Mouse (Mus musculus) midbrain, embryonic 15.5 days (tissue): ENCODE measurements around the gene Paxx. TPM values are rescaled to one million over a fixed set of nuclear protein-coding genes. Genes with fewer than 3 reads are reported as not detected.
"Not testable (repeated sequence)": the region's sequence is repeated elsewhere in the genome, so short reads cannot be mapped to it uniquely, and the experiment has no call there.

Source experiments
- ATAC-seq: fragments of 200-750 bp; cut with Nextera tagmentation; replicated peaks from 2 replicates; pipeline ENCODE4 v1.8.0; 2017; ENCODE audit warnings: moderate TSS enrichment
- H3K27ac ChIP-seq: fragments of 300-500 bp; sonication (generic); 2 replicates; pipeline ENCODE4 v1.5.1; 2015; ENCODE audit warnings: mild to moderate bottlenecking, inconsistent platforms
- H3K27me3 ChIP-seq: fragments of 300-500 bp; sonication (generic); replicated peaks from 2 replicates; pipeline ENCODE4 v1.6.1; 2015; ENCODE audit warnings: inconsistent platforms
- H3K36me3 ChIP-seq: fragments of 300-500 bp; sonication (generic); replicated peaks from 2 replicates; pipeline ENCODE4 v1.6.1; 2015; ENCODE audit warnings: inconsistent platforms
- H3K4me1 ChIP-seq: fragments of 300-500 bp; sonication (generic); 2 replicates; pipeline ENCODE4 v1.6.1; 2015; ENCODE audit warnings: inconsistent platforms
- H3K4me2 ChIP-seq: fragments of 300-500 bp; sonication (generic); 2 replicates; pipeline ENCODE4 v1.6.1; 2015; ENCODE audit warnings: inconsistent platforms, mild to moderate bottlenecking, moderate library complexity
- H3K4me3 ChIP-seq: fragments of 300-500 bp; sonication (generic); 2 replicates; pipeline ENCODE4 v1.5.1; 2015; ENCODE audit warnings: mild to moderate bottlenecking, inconsistent platforms
- H3K9ac ChIP-seq: fragments of 300-500 bp; sonication (generic); 2 replicates; pipeline ENCODE4 v1.6.1; 2015; ENCODE audit warnings: mild to moderate bottlenecking, inconsistent platforms
- H3K9me3 ChIP-seq: fragments of 300-500 bp; sonication (generic); 2 replicates; pipeline ENCODE4 v1.6.1; 2016; ENCODE audit warnings: inconsistent platforms
- WGBS: fragments of 180-500 bp; shearing (Covaris S2); methylation state at CpG from one replicate; pipeline ENCODE4 v1.1.7; 2015; ENCODE audit warnings: mixed read lengths; 5-methylcytosine and 5-hydroxymethylcytosine counted together
- microRNA-seq: library from miRNA; unstranded; fragments of <30 nt; microRNA quantifications from one replicate; pipeline ENCODE4, GENCODE M21; 2016
- polyA plus RNA-seq: library from polyadenylated mRNA; unstranded; fragments of >200 nt; fragmentation: Nextera tagmentation; extraction: Ambion mirVana; gene quantifications from 2 replicates; pipeline ENCODE4 v1.2.1, GENCODE M21; 2015

Paxx gene
- polyA plus RNA-seq, 1 experiment from 2014 or later: 119 TPM

DNA sequence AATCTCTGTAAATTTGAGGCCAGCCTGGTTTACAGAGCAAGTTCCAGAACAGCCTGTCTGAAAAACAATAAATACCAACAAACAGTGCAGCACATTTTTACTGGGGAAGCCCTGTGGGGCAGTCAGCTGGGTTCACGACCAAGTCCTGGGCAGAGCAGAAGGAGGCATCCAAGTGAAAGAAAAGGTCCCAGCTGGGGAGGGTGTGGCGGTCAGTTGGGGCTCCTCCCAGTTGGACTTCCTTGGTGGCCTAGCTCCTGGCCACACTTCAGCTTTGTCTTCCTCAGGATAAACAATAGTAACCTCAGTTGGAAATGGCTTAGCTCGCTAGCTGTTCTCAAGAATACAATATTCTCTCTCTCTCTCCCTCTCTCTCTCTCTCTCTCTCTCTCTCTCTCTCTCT, 43.5 kb downstream of the Paxx start:
- Histone ChIP-seq H3K9me3 (no peaks in the 10 kb centered on the region), H3K4me3 (no peak overlapping the region), H3K36me3 (no peaks in the 10 kb centered on the region), H3K4me2 (no peak overlapping the region), H3K4me1 (peaks cover 2% of the 10 kb centered on the region; the same call in 1 of the 2 replicates), H3K27ac (no peak overlapping the region), H3K9ac (no peak overlapping the region), H3K27me3 (no peaks in the 10 kb centered on the region)
- 15% methylated on average over 3 of the region's 3 CpGs for WGBS
- ATAC-seq: no peak

DNA sequence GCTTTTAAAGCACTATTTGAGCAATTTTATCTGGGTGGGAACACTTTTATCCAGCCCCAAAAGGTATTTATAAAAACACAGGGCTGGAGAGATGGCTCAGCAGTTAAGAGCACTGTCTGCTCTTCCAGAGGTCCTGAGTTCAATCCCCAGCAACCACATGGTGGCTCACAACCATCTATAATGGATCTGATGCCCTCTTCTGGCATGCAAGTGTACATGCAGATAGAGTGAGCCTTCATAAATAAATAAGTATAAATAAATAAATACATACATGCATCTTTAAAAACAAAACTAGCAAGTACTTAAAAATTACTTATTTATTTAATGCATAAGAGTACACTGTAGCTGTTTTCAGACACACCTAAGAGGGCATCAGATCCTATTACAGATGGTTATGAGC, 47.5 kb downstream of the Paxx start:
- not testable (repeated sequence) for H3K4me2 ChIP-seq, H3K27ac ChIP-seq, ATAC-seq, H3K4me3 ChIP-seq, H3K9ac ChIP-seq, H3K9me3 ChIP-seq, H3K27me3 ChIP-seq, H3K4me1 ChIP-seq
- peaks cover 20% of the 10 kb centered on the region for H3K36me3 ChIP-seq

DNA sequence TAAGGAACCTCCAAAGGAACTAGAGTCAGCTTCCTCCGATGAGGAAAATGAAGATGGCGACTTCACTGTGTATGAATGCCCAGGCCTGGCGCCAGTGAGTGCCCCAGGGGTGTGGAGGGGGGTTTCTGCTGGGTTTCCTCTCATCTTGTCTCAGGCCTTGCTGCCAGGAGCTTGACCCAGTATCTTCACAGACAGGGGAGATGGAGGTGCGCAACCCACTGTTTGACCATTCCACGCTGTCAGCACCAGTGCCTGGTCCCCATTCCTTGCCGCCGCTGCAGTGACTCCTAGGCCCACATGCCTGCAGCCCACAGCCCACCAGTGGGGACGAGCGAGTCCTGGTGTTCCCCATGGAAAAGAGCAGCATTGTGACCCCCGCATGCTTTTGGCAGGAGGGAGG, 52.0 kb downstream of the Paxx start:
- Histone ChIP-seq H3K9ac (no peak overlapping the region), H3K4me3 (no peak overlapping the region), H3K27ac (no peak overlapping the region), H3K36me3 (peaks cover 29% of the 10 kb centered on the region), H3K27me3 (no peaks in the 10 kb centered on the region), H3K4me2 (no peak overlapping the region), H3K4me1 (peaks cover 30% of the 10 kb centered on the region), H3K9me3 (no peaks in the 10 kb centered on the region)
- no peak for ATAC-seq
- WGBS: 93% methylated on average over 10 of the region's 10 CpGs

Small RNA genes lying within 50 kb of the gene (microRNA-seq; reads per million reads assigned to microRNA genes)
- gene Mir3087: not detected

Other genes starting within 250 kb of the Paxx start
- gene Nelfb, start 249.6 kb downstream of the Paxx start, polyA plus RNA-seq: 126 and 129 TPM in 2 replicates
- gene Stpg3, start 246.5 kb downstream of the Paxx start, polyA plus RNA-seq: not detected in 2 replicates
- gene Fam166a, start 242.3 kb downstream of the Paxx start, polyA plus RNA-seq: 0.43 and 0.78 TPM in 2 replicates
- 364 and 396 TPM in 2 replicates for gene Tubb4b, start 236.4 kb downstream of the Paxx start, polyA plus RNA-seq
- not detected in 2 replicates for gene Slc34a3, start 226.7 kb downstream of the Paxx start, polyA plus RNA-seq
- gene Rnf224, start 224.3 kb downstream of the Paxx start, polyA plus RNA-seq: not detected in 2 replicates
- gene Rnf208, start 218.8 kb downstream of the Paxx start, polyA plus RNA-seq: 148 and 150 TPM in 2 replicates
- 0.26 and 0.46 TPM in 2 replicates for gene Cysrt1, start 218.6 kb downstream of the Paxx start, polyA plus RNA-seq
- gene AL732309.1, start 214.2 kb downstream of the Paxx start, polyA plus RNA-seq: 6.2 and 8.4 TPM in 2 replicates
- gene Tmem203, start 205.7 kb downstream of the Paxx start, polyA plus RNA-seq: 13.8 and 15.4 TPM in 2 replicates
- gene Tprn, start 198.5 kb downstream of the Paxx start, polyA plus RNA-seq: 16.7 and 16.9 TPM in 2 replicates
- gene Ssna1, start 188.7 kb downstream of the Paxx start, polyA plus RNA-seq: 186 and 197 TPM in 2 replicates
- 153 and 157 TPM in 2 replicates for gene Anapc2, start 188.6 kb downstream of the Paxx start, polyA plus RNA-seq
- not detected in 2 replicates for gene Tmem210, start 172.9 kb downstream of the Paxx start, polyA plus RNA-seq
- 0.14 and 0.23 TPM in 2 replicates for gene Lrrc26, start 171.2 kb downstream of the Paxx start, polyA plus RNA-seq
- 49.1 and 51.5 TPM in 2 replicates for gene Grin1, start 141.9 kb downstream of the Paxx start, polyA plus RNA-seq
- gene Man1b1, start 128.8 kb downstream of the Paxx start, polyA plus RNA-seq: 44.3 and 50.3 TPM in 2 replicates
- gene Dpp7, start 104.7 kb downstream of the Paxx start, polyA plus RNA-seq: 23.8 and 25.8 TPM in 2 replicates
- 5.6 and 5.9 TPM in 2 replicates for gene Uap1l1, start 95.4 kb downstream of the Paxx start, polyA plus RNA-seq
- 11.1 and 14.7 TPM in 2 replicates for gene Sapcd2, start 88.8 kb downstream of the Paxx start, polyA plus RNA-seq
- 2.7 and 3.3 TPM in 2 replicates for gene Entpd2, start 65.2 kb downstream of the Paxx start, polyA plus RNA-seq
- 498 and 520 TPM in 2 replicates for gene Npdc1, start 61.7 kb downstream of the Paxx start, polyA plus RNA-seq
- 0.17 and 0.41 TPM in 2 replicates for gene Fut7, start 37.8 kb downstream of the Paxx start, polyA plus RNA-seq
- gene Abca2, start 32.4 kb downstream of the Paxx start, polyA plus RNA-seq: 16.4 and 17.6 TPM in 2 replicates
- 3.3 and 3.9 TPM in 2 replicates for gene Clic3, start 4.3 kb downstream of the Paxx start, polyA plus RNA-seq
- gene Ptgds, start 9.0 kb upstream of the Paxx start, polyA plus RNA-seq: 822 and 843 TPM in 2 replicates
- gene Lcn12, start 32.8 kb upstream of the Paxx start, polyA plus RNA-seq: not detected in 2 replicates
- gene Fbxw5, start 39.7 kb upstream of the Paxx start, polyA plus RNA-seq: 147 and 151 TPM in 2 replicates
- gene C8g, start 40.6 kb upstream of the Paxx start, polyA plus RNA-seq: 6.4 and 7.4 TPM in 2 replicates
- gene Traf2, start 85.8 kb upstream of the Paxx start, polyA plus RNA-seq: 18.9 and 21.2 TPM in 2 replicates
- 352 and 378 TPM in 2 replicates for gene Edf1, start 96.8 kb upstream of the Paxx start, polyA plus RNA-seq
- gene Mamdc4, start 113.8 kb upstream of the Paxx start, polyA plus RNA-seq: 4.7 and 4.8 TPM in 2 replicates
- 155 and 162 TPM in 2 replicates for gene Phpt1, start 114.1 kb upstream of the Paxx start, polyA plus RNA-seq
- gene Ajm1, start 120.7 kb upstream of the Paxx start, polyA plus RNA-seq: 13.8 and 14.1 TPM in 2 replicates
- gene Rabl6, start 147.4 kb upstream of the Paxx start, polyA plus RNA-seq: 71.3 and 75.7 TPM in 2 replicates
- gene Ccdc183, start 156.6 kb upstream of the Paxx start, polyA plus RNA-seq: 0.18 and 0.28 TPM in 2 replicates
- 55.4 and 56.4 TPM in 2 replicates for gene Tmem141, start 160.9 kb upstream of the Paxx start, polyA plus RNA-seq
- gene Fcna, start 166.9 kb upstream of the Paxx start, polyA plus RNA-seq: 3.5 and 4.6 TPM in 2 replicates
- not detected in 2 replicates for gene Lcn8, start 192.0 kb upstream of the Paxx start, polyA plus RNA-seq
- gene Lcn5, start 196.9 kb upstream of the Paxx start, polyA plus RNA-seq: not detected in 2 replicates
- not detected in 2 replicates for gene Lcn6, start 215.7 kb upstream of the Paxx start, polyA plus RNA-seq
- not detected in 2 replicates for gene Lcn10, start 221.6 kb upstream of the Paxx start, polyA plus RNA-seq
- not detected in 2 replicates for gene Obp2a, start 238.9 kb upstream of the Paxx start, polyA plus RNA-seq
- gene Bmyc, start 245.6 kb upstream of the Paxx start, polyA plus RNA-seq: 139 and 143 TPM in 2 replicates